In the genomic region with DNA sequence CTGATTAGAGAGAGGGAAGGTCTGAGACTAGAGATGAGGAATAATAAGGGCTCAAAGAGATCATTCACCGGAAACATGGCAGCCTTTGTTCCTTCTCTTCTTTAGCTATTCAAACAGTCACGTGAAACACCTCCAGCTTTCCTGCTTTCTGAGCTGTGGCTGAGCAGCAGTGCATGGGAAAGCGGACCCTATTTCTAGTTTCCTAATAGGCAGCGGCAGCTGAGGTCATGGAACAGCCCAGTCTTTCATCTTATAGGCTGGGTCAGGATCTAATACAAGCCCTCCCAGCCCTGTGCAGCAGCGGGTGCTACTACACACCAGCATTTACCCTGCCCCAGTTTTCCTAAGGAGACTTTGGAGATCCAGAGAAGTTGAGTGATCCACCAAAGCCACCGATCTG, we compare ENCODE assay signal across 13 mouse cellular contexts.
DNase-seq lines count a peak whose midpoint lies in the region; ATAC-seq lines count a peak whose summit lies in the region.
"Had no signal": no experiment of that assay in that cellular context is flagged by ENCODE, and none has a peak within 500 bp of the region (broad histone marks: within the 10 kb centered on the region; RNA-seq: fewer than 3 reads in every experiment).

No protein-coding gene starts in this region.

- H3K9ac ChIP-seq in midbrain, embryonic 15.5 days, result no peak overlapping the region
- H3K9ac ChIP-seq: liver, embryonic 13.5 days had no signal

- H3K27me3 ChIP-seq in hindbrain, embryonic 10.5 days (ENCODE audit: insufficient read depth, poor library complexity, severe bottlenecking), result no peaks in the 10 kb centered on the region
- H3K27me3 ChIP-seq in midbrain, embryonic 15.5 days (replicated peaks), result no peaks in the 10 kb centered on the region
- H3K27me3 ChIP-seq: liver, embryonic 13.5 days had no signal

- no peaks in the 10 kb centered on the region for H3K36me3 ChIP-seq in hindbrain, embryonic 10.5 days
- no peaks in the 10 kb centered on the region for H3K36me3 ChIP-seq in midbrain, embryonic 15.5 days (replicated peaks)
- H3K36me3 ChIP-seq: liver, embryonic 13.5 days had no signal

- no peaks in the 10 kb centered on the region for H3K9me3 ChIP-seq in hindbrain, embryonic 10.5 days
- H3K9me3 ChIP-seq in midbrain, embryonic 15.5 days, result no peaks in the 10 kb centered on the region
- H3K9me3 ChIP-seq: liver, embryonic 13.5 days had no signal

- peak overlapping the region; percentile 53; the same call in 1 of the 2 replicates for H3K27ac ChIP-seq in hindbrain, embryonic 10.5 days
- H3K27ac ChIP-seq in midbrain, embryonic 15.5 days, result peak overlapping the region; percentile 34
- H3K27ac ChIP-seq: liver, embryonic 13.5 days had no signal

- peak overlapping the region; percentile 15; the same call in 1 of the 2 replicates for H3K4me2 ChIP-seq in midbrain, embryonic 15.5 days
- H3K4me2 ChIP-seq: liver, embryonic 13.5 days had no signal

- no peak overlapping the region for H3K4me3 ChIP-seq in hindbrain, embryonic 10.5 days
- H3K4me3 ChIP-seq in midbrain, embryonic 15.5 days, result no peak overlapping the region
- H3K4me3 ChIP-seq: liver, embryonic 13.5 days had no signal

- H3K4me1 ChIP-seq in hindbrain, embryonic 10.5 days (replicated peaks), result peaks cover 9% of the 10 kb centered on the region; the same call in 1 of the 2 replicates
- H3K4me1 ChIP-seq in midbrain, embryonic 15.5 days, result 0 out of 2 replicates have a peak, but pooled peaks cover 4% of the 10 kb centered on the region
- H3K4me1 ChIP-seq: liver, embryonic 13.5 days had no signal

- peak; percentile 82 for ATAC-seq in midbrain, embryonic 15.5 days (replicated peaks)
- ATAC-seq: Patski had no signal

- peak; percentile 22 for DNase-seq in Muller cell, postnatal 12 days (ENCODE audit: inconsistent ontology term)
- peak; percentile 45 for DNase-seq in embryo, embryonic 11 days
- DNase-seq in hindbrain, embryonic 10.5 days (ENCODE audit: low spot score), result peak; percentile 23
- DNase-seq in gastrocnemius, postnatal 4 days (ENCODE audit: low spot score in 2 of 2), result no peak
- DNase-seq in right cerebral cortex, postnatal 36 days (ENCODE audit: low spot score in 2 of 2), result no peak
- DNase-seq in layer of hippocampus, postnatal 14 days (ENCODE audit: low spot score in 2 of 2), result no peak
- DNase-seq: adrenal gland, postnatal 25 days; cerebellum, adult 2 months; gastrocnemius, postnatal 25 days; kidney, postnatal 25 days; liver, embryonic 13.5 days had no signal

- 40% methylated on average over 6 of the region's 6 CpGs for WGBS in hindbrain, embryonic 10.5 days
- WGBS in midbrain, embryonic 15.5 days, result 23% methylated on average over 6 of the region's 6 CpGs

Comparison
In these comparisons a context has a peak if more than half of its experiments do, and no peak if none do; other contexts are left out.
1. DNase-seq: peak in Muller cell, postnatal 12 days (single experiment), embryo, embryonic 11 days (single experiment) and hindbrain, embryonic 10.5 days (single experiment); none in gastrocnemius, postnatal 4 days (0 of 2), right cerebral cortex, postnatal 36 days (0 of 2) and layer of hippocampus, postnatal 14 days (0 of 2).